Mouse (Mus musculus) small intestine, adult 2 months (tissue): Measurements from ENCODE around the gene Ruvbl1. TPM values are rescaled to one million over a fixed set of nuclear protein-coding genes. Genes with fewer than 3 reads are reported as not detected.

Experiments used
- H3K27ac ChIP-seq: fragments of 200-500 bp; 2 replicates; pipeline ENCODE4 v1.5.1; 2012; ENCODE audit warnings: low read depth, low read length, control low read depth, inconsistent platforms; ENCODE audit not compliant: insufficient read depth
- H3K27me3 ChIP-seq: fragments of 200-500 bp; 2 replicates; pipeline ENCODE4 v1.6.1; 2012; ENCODE audit warnings: mild to moderate bottlenecking, moderate library complexity, low read length, inconsistent platforms; ENCODE audit not compliant: control insufficient read depth, insufficient read depth
- H3K36me3 ChIP-seq: fragments of 200-500 bp; 2 replicates; pipeline ENCODE4 v1.6.1; 2012; ENCODE audit warnings: mild to moderate bottlenecking, low read length, control low read depth, inconsistent platforms; ENCODE audit not compliant: control insufficient read depth, insufficient read depth
- H3K4me1 ChIP-seq: fragments of 200-500 bp; 2 replicates; pipeline ENCODE4 v1.6.1; 2012; ENCODE audit warnings: low read length, inconsistent platforms, mixed read lengths; ENCODE audit not compliant: control insufficient read depth, insufficient read depth, insufficient read length
- H3K4me3 ChIP-seq: fragments of 200-500 bp; 2 replicates; pipeline ENCODE4 v1.5.1; 2012; ENCODE audit warnings: low read depth, mild to moderate bottlenecking, control low read depth, inconsistent platforms, low read length, moderate library complexity
- CTCF ChIP-seq: fragments of 200-500 bp; IDR thresholded peaks from 2 replicates; pipeline ENCODE4 v1.5.1; 2012; ENCODE audit warnings: low read depth, mild to moderate bottlenecking, control low read depth, inconsistent platforms, low read length, moderate library complexity, mixed read lengths; ENCODE audit not compliant: insufficient replicate concordance, insufficient read length; ENCODE audit errors: extremely low read depth
- POLR2A ChIP-seq: fragments of 200-500 bp; IDR thresholded peaks from 2 replicates; pipeline ENCODE4 v1.6.1; 2012; ENCODE audit warnings: low read depth, mild to moderate bottlenecking, control low read depth, inconsistent platforms, low read length, moderate library complexity
- WGBS: fragments of 180-500 bp; shearing (Covaris S2); methylation state at CpG from one replicate; pipeline ENCODE4 v1.1.7; 2018; 5-methylcytosine and 5-hydroxymethylcytosine counted together
- polyA plus RNA-seq: library from polyadenylated mRNA; depleted of rRNA; stranded (reverse); fragments of >200 nt; gene quantifications from 2 replicates; pipeline ENCODE4 v1.2.3, GENCODE M21; 2012

Ruvbl1 gene
- polyA plus RNA-seq, 1 experiment = 12.1 TPM

- Histone ChIP-seq H3K27ac (no peak overlapping the region), H3K4me3 (no peak overlapping the region), H3K36me3 (peaks cover 56% of the 10 kb centered on the region), H3K27me3 (no peaks in the 10 kb centered on the region), H3K4me1 (no peaks in the 10 kb centered on the region)
- WGBS = 54% methylated on average over 7 of the region's 7 CpGs
- no peak for TF ChIP-seq CTCF
These were observed 17.9 kb downstream of the Ruvbl1 start for GRCm38 (mm10) chr6:88483111-88483510.

GRCm38 (mm10) chr6:88483913-88484312 lies 18.7 kb downstream of the Ruvbl1 start:
- Histone ChIP-seq H3K4me1 (no peaks in the 10 kb centered on the region), H3K27me3 (no peaks in the 10 kb centered on the region), H3K4me3 (no peak overlapping the region), H3K27ac (no peak overlapping the region), H3K36me3 (peaks cover 51% of the 10 kb centered on the region)
- TF ChIP-seq POLR2A (no peak), CTCF (no peak)

- H3K36me3 ChIP-seq = peaks cover 39% of the 10 kb centered on the region
- H3K4me1 ChIP-seq = no peaks in the 10 kb centered on the region
- H3K27ac ChIP-seq = no peak overlapping the region
- H3K27me3 ChIP-seq = no peaks in the 10 kb centered on the region
- H3K4me3 ChIP-seq = no peak overlapping the region
- WGBS = 50% methylated on average over 6 of the region's 6 CpGs
- TF ChIP-seq CTCF = no peak
- no peak for TF ChIP-seq POLR2A
These were observed 20.2 kb downstream of the Ruvbl1 start for GRCm38 (mm10) chr6:88485378-88485777.

GRCm38 (mm10) chr6:88486893-88487292 lies 21.7 kb downstream of the Ruvbl1 start:
- Histone ChIP-seq H3K36me3 (peaks cover 31% of the 10 kb centered on the region), H3K27ac (no peak overlapping the region), H3K27me3 (no peaks in the 10 kb centered on the region), H3K4me1 (no peaks in the 10 kb centered on the region), H3K4me3 (no peak overlapping the region)
- 75% methylated on average over 8 of the region's 8 CpGs for WGBS
- TF ChIP-seq CTCF (no peak), POLR2A (no peak)

- WGBS = 84% methylated on average over 7 of the region's 7 CpGs
- TF ChIP-seq POLR2A (no peak), CTCF (no peak)
- Histone ChIP-seq H3K27me3 (no peaks in the 10 kb centered on the region), H3K4me1 (no peaks in the 10 kb centered on the region), H3K27ac (no peak overlapping the region), H3K36me3 (peaks cover 21% of the 10 kb centered on the region), H3K4me3 (no peak overlapping the region)
These were observed 23.8 kb downstream of the Ruvbl1 start for GRCm38 (mm10) chr6:88489026-88489425.

GRCm38 (mm10) chr6:88489834-88490233 lies 24.6 kb downstream of the Ruvbl1 start:
- no peak for TF ChIP-seq CTCF
- TF ChIP-seq POLR2A = no peak
- peaks cover 17% of the 10 kb centered on the region for H3K36me3 ChIP-seq
- 86% methylated on average over 6 of the region's 6 CpGs for WGBS

GRCm38 (mm10) chr6:88490629-88491354 lies 25.6 kb downstream of the Ruvbl1 start:
- TF ChIP-seq POLR2A (no peak), CTCF (no peak)
- WGBS = 92% methylated on average over 12 of the region's 12 CpGs
- Histone ChIP-seq H3K27ac (no peak overlapping the region), H3K27me3 (no peaks in the 10 kb centered on the region), H3K36me3 (peaks cover 12% of the 10 kb centered on the region), H3K4me1 (no peaks in the 10 kb centered on the region), H3K4me3 (no peak overlapping the region)

More at GRCm38 (mm10) chr6:88489834-88490233, 24.6 kb downstream of the Ruvbl1 start:
- Histone ChIP-seq H3K4me1 (no peaks in the 10 kb centered on the region), H3K27ac (no peak overlapping the region), H3K4me3 (no peak overlapping the region), H3K27me3 (no peaks in the 10 kb centered on the region)

- 81% methylated on average over 6 of the region's 6 CpGs for WGBS
- H3K4me3 ChIP-seq = no peak overlapping the region
- TF ChIP-seq CTCF (no peak), POLR2A (no peak)
- no peak overlapping the region for H3K27ac ChIP-seq
- peaks cover 10% of the 10 kb centered on the region for H3K36me3 ChIP-seq
- H3K27me3 ChIP-seq = no peaks in the 10 kb centered on the region
- no peaks in the 10 kb centered on the region for H3K4me1 ChIP-seq
These were observed 28.5 kb downstream of the Ruvbl1 start for GRCm38 (mm10) chr6:88493712-88494111.
